Mouse (Mus musculus): ENCODE data around the gene Rnf6. TPM values are rescaled to one million over a fixed set of nuclear protein-coding genes. Genes with fewer than 3 reads are reported as not detected.
A peak's percentile ranks its signal among the peaks of the same experiment; 100 is the strongest.

Rnf6 gene
- total RNA-seq (2022) = 10 to 100 TPM; 48.8 to 67.7 (median 62.8) TPM

GRCm38 (mm10) chr5:146220879-146221714 lies at the start of gene Rnf6:
Gene Rnf6, minus strand, starts transcription at chr5:146221555.
- DNase-seq = peak; percentile 95

- DNase-seq = no peak
These were observed 49.2 kb upstream of the Rnf6 start for GRCm38 (mm10) chr5:146270593-146270992.

- no peak for DNase-seq
These were observed 46.4 kb upstream of the Rnf6 start for GRCm38 (mm10) chr5:146267776-146268175.

GRCm38 (mm10) chr5:146265934-146266591 lies 44.7 kb upstream of the Rnf6 start:
- DNase-seq = no peak

- DNase-seq = no peak
These were observed 38.6 kb upstream of the Rnf6 start for GRCm38 (mm10) chr5:146260003-146260402.

GRCm38 (mm10) chr5:146253644-146254043 lies 32.3 kb upstream of the Rnf6 start:
- DNase-seq = no peak

- DNase-seq = no peak
These were observed 30.5 kb upstream of the Rnf6 start for GRCm38 (mm10) chr5:146251663-146252429.

GRCm38 (mm10) chr5:146250369-146251075 lies 29.2 kb upstream of the Rnf6 start:
- no peak for DNase-seq

- peak; percentile 35 for DNase-seq
These were observed 27.4 kb upstream of the Rnf6 start for GRCm38 (mm10) chr5:146248746-146249145.

- DNase-seq = no peak
These were observed 26.4 kb upstream of the Rnf6 start for GRCm38 (mm10) chr5:146247709-146248108.

GRCm38 (mm10) chr5:146246386-146246785 lies 25.0 kb upstream of the Rnf6 start:
- peak; percentile 37 for DNase-seq

- no peak for DNase-seq
These were observed 24.5 kb upstream of the Rnf6 start for GRCm38 (mm10) chr5:146245646-146246370.

- DNase-seq = no peak
These were observed 23.8 kb upstream of the Rnf6 start for GRCm38 (mm10) chr5:146245193-146245592.

GRCm38 (mm10) chr5:146241202-146241601 lies 19.8 kb upstream of the Rnf6 start:
- no peak for DNase-seq

- DNase-seq = no peak
These were observed 19.4 kb upstream of the Rnf6 start for GRCm38 (mm10) chr5:146240771-146241170.

GRCm38 (mm10) chr5:146238274-146238673 lies 16.9 kb upstream of the Rnf6 start:
- DNase-seq = no peak

GRCm38 (mm10) chr5:146234336-146234735 lies 13.0 kb upstream of the Rnf6 start:
- no peak for DNase-seq

- no peak for DNase-seq
These were observed 11.5 kb upstream of the Rnf6 start for GRCm38 (mm10) chr5:146232816-146233215.

GRCm38 (mm10) chr5:146232056-146232675 lies 10.8 kb upstream of the Rnf6 start:
- DNase-seq = no peak

- DNase-seq = peak; percentile 42
These were observed 10.3 kb upstream of the Rnf6 start for GRCm38 (mm10) chr5:146231655-146231996.
